Comparison of ENCODE assay signal across 24 mouse cellular contexts in genomic region chr10:76246601-76247000, GRCm38 (mm10). TPM values are rescaled to one million over a fixed set of nuclear protein-coding genes. Genes with fewer than 3 reads are reported as not detected.
A peak's percentile ranks its signal among the peaks of the same experiment; 100 is the strongest.
DNase-seq lines count a peak whose midpoint lies in the region; ATAC-seq and TF ChIP-seq lines count a peak whose summit lies in the region.
"Had no signal": no experiment of that assay in that cellular context is flagged by ENCODE, and none has a peak within 500 bp of the region (broad histone marks: within the 10 kb centered on the region; RNA-seq: fewer than 3 reads in every experiment).

No protein-coding gene starts in this region.

- no peak overlapping the region for H3K9ac ChIP-seq in embryonic facial prominence, embryonic 12.5 days
- no peak overlapping the region for H3K9ac ChIP-seq in kidney, embryonic 14.5 days (ENCODE audit: low read depth, low read length)
- no peak overlapping the region for H3K9ac ChIP-seq in midbrain, embryonic 16.5 days (ENCODE audit: low read depth, low read length)
- H3K9ac ChIP-seq: liver, postnatal 0 days; midbrain, embryonic 12.5 days; neural tube, embryonic 13.5 days; stomach, embryonic 15.5 days had no signal

- H3ac ChIP-seq in myocyte (ENCODE audit: control insufficient read depth, insufficient read length): no peak overlapping the region

- no peak overlapping the region for H3K27ac ChIP-seq in embryonic facial prominence, embryonic 12.5 days
- no peak overlapping the region for H3K27ac ChIP-seq in embryonic facial prominence, embryonic 10.5 days (replicated peaks)
- no peak overlapping the region for H3K27ac ChIP-seq in kidney, embryonic 14.5 days (ENCODE audit: low read depth, low read length)
- no peak overlapping the region for H3K27ac ChIP-seq in midbrain, embryonic 10.5 days (replicated peaks)
- H3K27ac ChIP-seq in midbrain, embryonic 16.5 days (ENCODE audit: low read length): no peak overlapping the region
- H3K27ac ChIP-seq: forebrain, embryonic 10.5 days; hindbrain, postnatal 0 days; midbrain, embryonic 12.5 days; neural tube, embryonic 13.5 days; stomach, embryonic 15.5 days had no signal

- H3K4me1 ChIP-seq in embryonic facial prominence, embryonic 12.5 days: peaks cover 8% of the 10 kb centered on the region; the same call in 1 of the 2 replicates
- H3K4me1 ChIP-seq in embryonic facial prominence, embryonic 10.5 days: peaks cover 22% of the 10 kb centered on the region
- no peaks in the 10 kb centered on the region for H3K4me1 ChIP-seq in kidney, embryonic 14.5 days (ENCODE audit: control insufficient read depth, insufficient read depth, low read length)
- H3K4me1 ChIP-seq in midbrain, embryonic 10.5 days: peaks cover 23% of the 10 kb centered on the region
- H3K4me1 ChIP-seq in midbrain, embryonic 16.5 days (ENCODE audit: control insufficient read depth, insufficient read depth, low read length): no peaks in the 10 kb centered on the region
- H3K4me1 ChIP-seq: stomach, embryonic 15.5 days had no signal

- H3K36me3 ChIP-seq in embryonic facial prominence, embryonic 12.5 days: no peaks in the 10 kb centered on the region
- H3K36me3 ChIP-seq in embryonic facial prominence, embryonic 10.5 days (replicated peaks): no peaks in the 10 kb centered on the region
- no peaks in the 10 kb centered on the region for H3K36me3 ChIP-seq in kidney, embryonic 14.5 days (ENCODE audit: control insufficient read depth, insufficient read depth, low read length)
- H3K36me3 ChIP-seq in midbrain, embryonic 10.5 days: no peaks in the 10 kb centered on the region
- no peaks in the 10 kb centered on the region for H3K36me3 ChIP-seq in midbrain, embryonic 16.5 days (ENCODE audit: control insufficient read depth, insufficient read depth, low read length)
- H3K36me3 ChIP-seq in myocyte (ENCODE audit: control insufficient read depth, insufficient read depth): no peaks in the 10 kb centered on the region
- H3K36me3 ChIP-seq: forebrain, embryonic 10.5 days; midbrain, embryonic 12.5 days; neural tube, embryonic 13.5 days; stomach, embryonic 15.5 days had no signal

- H3K79me2 ChIP-seq in myocyte (ENCODE audit: control insufficient read depth, insufficient read depth): no peaks in the 10 kb centered on the region

- no peak for DNase-seq in embryonic facial prominence, embryonic 10.5 days (ENCODE audit: low spot score)
- DNase-seq in kidney, adult 9 months: no peak
- peak; percentile 17 for DNase-seq in midbrain, embryonic 10.5 days (ENCODE audit: low spot score)
- no peak for DNase-seq in B cell, adult 2 months
- DNase-seq: adrenal gland, postnatal 36 days; cerebellum, adult 11 months; cerebellum, adult 9-11 months; gastrocnemius, postnatal 36 days; kidney, adult 11 months; left cerebral cortex, postnatal 4 days; liver, postnatal 0 days; lung, postnatal 10 days; thymus, postnatal 25 days had no signal

- WGBS in embryonic facial prominence, embryonic 12.5 days: 45% methylated on average over 4 of the region's 4 CpGs
- WGBS in embryonic facial prominence, embryonic 10.5 days: 51% methylated on average over 4 of the region's 4 CpGs
- 35% methylated on average over 4 of the region's 4 CpGs for WGBS in kidney, embryonic 14.5 days
- WGBS in midbrain, embryonic 10.5 days: 58% methylated on average over 4 of the region's 4 CpGs
- WGBS in midbrain, embryonic 16.5 days: 54% methylated on average over 4 of the region's 4 CpGs

- H3K9me3 ChIP-seq in embryonic facial prominence, embryonic 12.5 days: no peaks in the 10 kb centered on the region
- no peaks in the 10 kb centered on the region for H3K9me3 ChIP-seq in embryonic facial prominence, embryonic 10.5 days
- no peaks in the 10 kb centered on the region for H3K9me3 ChIP-seq in kidney, embryonic 14.5 days (ENCODE audit: control insufficient read depth, low read length)
- H3K9me3 ChIP-seq in midbrain, embryonic 10.5 days (replicated peaks): no peaks in the 10 kb centered on the region
- H3K9me3 ChIP-seq in midbrain, embryonic 16.5 days (replicated peaks; ENCODE audit: control insufficient read depth, low read length, poor library complexity, severe bottlenecking): no peaks in the 10 kb centered on the region
- H3K9me3 ChIP-seq: forebrain, embryonic 10.5 days; midbrain, embryonic 12.5 days; neural tube, embryonic 13.5 days; stomach, embryonic 15.5 days had no signal

- no peak overlapping the region for H3K4me3 ChIP-seq in embryonic facial prominence, embryonic 12.5 days
- H3K4me3 ChIP-seq in embryonic facial prominence, embryonic 10.5 days: no peak overlapping the region
- H3K4me3 ChIP-seq in kidney, embryonic 14.5 days (ENCODE audit: low read length): no peak overlapping the region
- no peak overlapping the region for H3K4me3 ChIP-seq in midbrain, embryonic 10.5 days
- no peak overlapping the region for H3K4me3 ChIP-seq in midbrain, embryonic 16.5 days (ENCODE audit: low read depth, low read length)
- no peak overlapping the region for H3K4me3 ChIP-seq in myocyte
- H3K4me3 ChIP-seq: forebrain, embryonic 10.5 days; midbrain, embryonic 12.5 days; neural tube, embryonic 13.5 days; stomach, embryonic 15.5 days had no signal

- no peak for TF ChIP-seq POLR2A in myocyte (IDR thresholded peaks at IDR 0.05; ENCODE audit: insufficient read length, low read depth)

- H3K27me3 ChIP-seq in embryonic facial prominence, embryonic 12.5 days: no peaks in the 10 kb centered on the region
- no peaks in the 10 kb centered on the region for H3K27me3 ChIP-seq in embryonic facial prominence, embryonic 10.5 days (replicated peaks; ENCODE audit: low read depth, poor library complexity, severe bottlenecking)
- H3K27me3 ChIP-seq in kidney, embryonic 14.5 days (ENCODE audit: control insufficient read depth, insufficient read depth, low read length): no peaks in the 10 kb centered on the region
- no peaks in the 10 kb centered on the region for H3K27me3 ChIP-seq in midbrain, embryonic 10.5 days (ENCODE audit: low read depth, poor library complexity, severe bottlenecking)
- no peaks in the 10 kb centered on the region for H3K27me3 ChIP-seq in midbrain, embryonic 16.5 days (ENCODE audit: control insufficient read depth, insufficient read depth, low read depth, low read length)
- no peaks in the 10 kb centered on the region for H3K27me3 ChIP-seq in myocyte (ENCODE audit: control insufficient read depth, insufficient read depth, insufficient read length)
- H3K27me3 ChIP-seq: midbrain, embryonic 12.5 days; neural tube, embryonic 13.5 days; stomach, embryonic 15.5 days had no signal

- ATAC-seq in embryonic facial prominence, embryonic 12.5 days (ENCODE audit: insufficient number of reproducible peaks, insufficient read depth, low FRiP score, low TSS enrichment): peak; percentile 28; the same call in 1 of the 2 replicates
- ATAC-seq in kidney, embryonic 14.5 days (ENCODE audit: low FRiP score, low TSS enrichment): peak; percentile 79
- no peak for ATAC-seq in midbrain, embryonic 16.5 days
- ATAC-seq: CD4-positive, CD25-positive, alpha-beta regulatory T cell, adult 4 months; hindbrain, postnatal 0 days; liver, postnatal 0 days had no signal

- no peak overlapping the region for H3K4me2 ChIP-seq in embryonic facial prominence, embryonic 12.5 days (replicated peaks)
- no peak overlapping the region for H3K4me2 ChIP-seq in kidney, embryonic 14.5 days (replicated peaks; ENCODE audit: low read depth, low read length)
- H3K4me2 ChIP-seq in midbrain, embryonic 16.5 days (ENCODE audit: low read length): no peak overlapping the region
- H3K4me2 ChIP-seq in myocyte (ENCODE audit: low read depth): no peak overlapping the region
- H3K4me2 ChIP-seq: liver, embryonic 11.5 days; midbrain, embryonic 12.5 days; neural tube, embryonic 13.5 days; stomach, embryonic 15.5 days had no signal

TF ChIP-seq in myocyte, 11 proteins besides CTCF, POLR2A, EP300 and RAD21:
- TF ChIP-seq MYOD1 (IDR thresholded peaks at IDR 0.05; ENCODE audit: control insufficient read depth in 1 of 3, insufficient read length in 2 of 3, low read depth in 2 of 3): peak in 2 of 3 experiments; percentile 9 to 23
- no peak for TF ChIP-seq TCF3 (IDR thresholded peaks at IDR 0.05; ENCODE audit: insufficient read length, low read depth)
- TF ChIP-seq CEBPB (IDR thresholded peaks at IDR 0.05; ENCODE audit: insufficient read depth, poor library complexity, severe bottlenecking): no peak

RNA-seq across cellular contexts. Expression of gene S100b, which starts 7.1 kb away (rescaled TPM):
- polyA plus RNA-seq in embryonic facial prominence, embryonic 12.5 days (2016; fragmentation: Nextera tagmentation; extraction: Ambion mirVana): 1.2 and 1.6 TPM in 2 replicates
- 0.10 TPM in 1 of 2 replicates, not detected in the other for polyA plus RNA-seq in embryonic facial prominence, embryonic 10.5 days (2016; fragmentation: Nextera tagmentation; extraction: Ambion mirVana)
- 0.32 and 0.56 TPM in 2 replicates for polyA plus RNA-seq in kidney, embryonic 14.5 days (2014; fragmentation: Nextera tagmentation; extraction: Ambion mirVana)
- not detected in 2 replicates for polyA plus RNA-seq in midbrain, embryonic 10.5 days (2016; fragmentation: Nextera tagmentation; extraction: Ambion mirVana)
- 0.92 and 2.1 TPM in 2 replicates for polyA plus RNA-seq in midbrain, embryonic 16.5 days (2015; fragmentation: Nextera tagmentation; extraction: Ambion mirVana)
- polyA plus RNA-seq in myocyte (2012; fragmentation: generic; extraction: Trizol): 0.04 TPM
- polyA plus RNA-seq: CD4-positive, CD25-positive, alpha-beta regulatory T cell, adult 4 months; forebrain, embryonic 10.5 days; liver, embryonic 11.5 days had no signal

RNA-seq across cellular contexts. Expression of gene Prmt2, which starts 8.9 kb away (rescaled TPM):
- polyA plus RNA-seq in embryonic facial prominence, embryonic 12.5 days (2016; fragmentation: Nextera tagmentation; extraction: Ambion mirVana): 69.4 and 75.0 TPM in 2 replicates
- polyA plus RNA-seq in embryonic facial prominence, embryonic 10.5 days (2016; fragmentation: Nextera tagmentation; extraction: Ambion mirVana): 62.2 and 64.5 TPM in 2 replicates
- polyA plus RNA-seq in kidney, embryonic 14.5 days (2014; fragmentation: Nextera tagmentation; extraction: Ambion mirVana): 39.4 and 57.6 TPM in 2 replicates
- polyA plus RNA-seq in midbrain, embryonic 10.5 days (2016; fragmentation: Nextera tagmentation; extraction: Ambion mirVana): 72.6 and 94.9 TPM in 2 replicates
- 419 and 423 TPM in 2 replicates for polyA plus RNA-seq in midbrain, embryonic 16.5 days (2015; fragmentation: Nextera tagmentation; extraction: Ambion mirVana)
- polyA plus RNA-seq in myocyte (2012; fragmentation: generic; extraction: Trizol): 52.4 TPM
